Mouse (Mus musculus) midbrain, embryonic 12.5 days (tissue): Measurements from ENCODE around the gene Dlgap4. TPM values are rescaled to one million over a fixed set of nuclear protein-coding genes. Genes with fewer than 3 reads are reported as not detected.

Experiments used
- ATAC-seq: fragments of 200-750 bp; cut with Nextera tagmentation; 2 replicates; pipeline ENCODE4 v1.8.0; 2017; ENCODE audit warnings: low read depth, moderate TSS enrichment, moderate library complexity; ENCODE audit not compliant: low FRiP score
- H3K27ac ChIP-seq: fragments of 300-500 bp; sonication (generic); replicated peaks from 2 replicates; pipeline ENCODE4 v1.5.1; 2016; ENCODE audit warnings: mild to moderate bottlenecking
- H3K27me3 ChIP-seq: fragments of 300-500 bp; sonication (generic); 2 replicates; pipeline ENCODE4 v1.6.1; 2016; ENCODE audit warnings: mild to moderate bottlenecking
- H3K36me3 ChIP-seq: fragments of 300-500 bp; sonication (generic); 2 replicates; pipeline ENCODE4 v1.6.1; 2016
- H3K4me1 ChIP-seq: fragments of 300-500 bp; sonication (generic); 2 replicates; pipeline ENCODE4 v1.6.1; 2016
- H3K4me2 ChIP-seq: fragments of 300-500 bp; sonication (generic); replicated peaks from 2 replicates; pipeline ENCODE4 v1.6.1; 2016; ENCODE audit warnings: mild to moderate bottlenecking, moderate library complexity
- H3K4me3 ChIP-seq: fragments of 300-500 bp; sonication (generic); 2 replicates; pipeline ENCODE4 v1.5.1; 2016; ENCODE audit warnings: mild to moderate bottlenecking
- H3K9ac ChIP-seq: fragments of 300-500 bp; sonication (generic); replicated peaks from 2 replicates; pipeline ENCODE4 v1.6.1; 2016; ENCODE audit warnings: mild to moderate bottlenecking, moderate library complexity
- H3K9me3 ChIP-seq: fragments of 300-500 bp; sonication (generic); 2 replicates; pipeline ENCODE4 v1.6.1; 2016; ENCODE audit warnings: mild to moderate bottlenecking
- WGBS: fragments of 180-500 bp; shearing (Covaris S2); methylation state at CpG from one replicate; pipeline ENCODE4 v1.1.7; 2016; 5-methylcytosine and 5-hydroxymethylcytosine counted together
- polyA plus RNA-seq: library from polyadenylated mRNA; unstranded; fragments of >200 nt; fragmentation: Nextera tagmentation; extraction: Ambion mirVana; gene quantifications from 2 replicates; pipeline ENCODE4 v1.2.1, GENCODE M21; 2016

Gene Dlgap4
- polyA plus RNA-seq, 1 experiment from 2014 or later: 190 TPM

DNA sequence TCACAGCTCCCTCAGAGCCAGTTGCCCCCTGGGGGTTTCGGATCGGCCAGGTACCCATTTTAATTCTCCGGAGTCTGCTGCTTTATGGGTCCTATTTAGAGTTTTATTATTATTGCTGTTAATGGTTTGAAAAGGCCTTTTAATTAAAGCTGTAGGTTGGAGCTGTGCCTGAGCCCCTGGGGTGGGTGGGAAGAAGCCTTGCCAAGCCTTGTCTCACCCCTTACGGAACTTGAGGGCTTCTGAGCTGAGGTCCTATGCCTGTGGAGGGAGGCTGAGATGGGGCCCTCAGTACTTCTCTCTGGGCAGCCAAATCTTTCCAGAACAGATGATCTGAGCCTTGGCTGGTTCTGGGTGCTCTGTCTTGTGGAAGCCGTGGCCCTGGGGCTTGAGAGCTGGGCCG is 31.6 kb downstream of the Dlgap4 start:
- Histone ChIP-seq H3K27ac (no peak overlapping the region), H3K9me3 (no peaks in the 10 kb centered on the region), H3K27me3 (peaks cover 13% of the 10 kb centered on the region; the same call in 1 of the 2 replicates), H3K4me1 (peaks cover 9% of the 10 kb centered on the region), H3K4me3 (no peak overlapping the region), H3K36me3 (no peaks in the 10 kb centered on the region), H3K9ac (no peak overlapping the region), H3K4me2 (no peak overlapping the region)
- 70% methylated on average over 6 of the region's 6 CpGs for WGBS
- no peak for ATAC-seq

DNA sequence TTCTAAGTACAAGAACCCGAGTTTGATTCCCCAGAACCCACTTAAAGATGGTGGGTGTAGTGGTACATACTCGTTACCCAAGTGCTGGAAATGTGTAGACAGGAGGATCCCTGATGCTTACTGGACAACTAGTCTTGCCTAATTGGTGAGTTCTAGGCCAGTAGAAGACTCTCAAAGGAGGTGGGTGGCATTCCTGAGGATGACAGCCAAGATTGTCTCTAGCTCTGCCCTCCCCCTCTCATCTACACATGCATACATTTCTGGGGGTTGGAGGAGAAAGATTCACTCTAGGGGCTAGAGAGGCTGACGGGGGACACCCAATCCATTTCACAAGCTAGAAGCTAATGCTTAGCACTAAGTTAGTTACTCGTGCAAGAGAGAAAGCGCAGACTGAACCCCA is 33.4 kb downstream of the Dlgap4 start:
- Histone ChIP-seq H3K9ac (no peak overlapping the region), H3K4me2 (no peak overlapping the region), H3K27ac (no peak overlapping the region), H3K36me3 (no peaks in the 10 kb centered on the region), H3K9me3 (no peaks in the 10 kb centered on the region), H3K4me1 (peaks cover 9% of the 10 kb centered on the region), H3K4me3 (no peak overlapping the region), H3K27me3 (peaks cover 18% of the 10 kb centered on the region; the same call in 1 of the 2 replicates)
- ATAC-seq: no peak
- 83% methylated on average over 5 of the region's 5 CpGs for WGBS

DNA sequence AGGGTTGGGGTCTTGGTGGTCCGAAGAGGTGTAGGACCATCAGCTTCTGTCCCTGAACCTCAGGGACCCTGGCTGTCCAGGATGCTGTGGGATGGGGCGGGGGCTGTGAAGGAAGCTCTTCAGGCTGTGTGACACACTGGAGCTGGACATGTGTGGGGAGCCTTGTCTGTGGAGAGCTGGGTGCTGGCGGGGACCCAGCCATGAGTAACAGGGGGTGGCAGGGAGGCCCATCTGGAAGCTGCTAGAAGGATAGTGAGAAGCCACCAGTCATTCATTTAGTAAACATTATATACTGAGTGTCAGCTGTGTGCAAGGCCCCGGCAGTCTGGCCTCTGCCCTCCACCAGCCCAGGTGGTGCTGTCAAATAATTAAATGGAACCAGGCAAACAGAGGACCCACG is 34.5 kb downstream of the Dlgap4 start:
- Histone ChIP-seq H3K9ac (no peak overlapping the region), H3K27me3 (peaks cover 14% of the 10 kb centered on the region; the same call in 1 of the 2 replicates), H3K4me1 (peaks cover 9% of the 10 kb centered on the region), H3K4me3 (no peak overlapping the region), H3K9me3 (no peaks in the 10 kb centered on the region), H3K4me2 (no peak overlapping the region), H3K36me3 (no peaks in the 10 kb centered on the region), H3K27ac (no peak overlapping the region)
- WGBS: 76% methylated on average over 5 of the region's 5 CpGs
- no peak for ATAC-seq

DNA sequence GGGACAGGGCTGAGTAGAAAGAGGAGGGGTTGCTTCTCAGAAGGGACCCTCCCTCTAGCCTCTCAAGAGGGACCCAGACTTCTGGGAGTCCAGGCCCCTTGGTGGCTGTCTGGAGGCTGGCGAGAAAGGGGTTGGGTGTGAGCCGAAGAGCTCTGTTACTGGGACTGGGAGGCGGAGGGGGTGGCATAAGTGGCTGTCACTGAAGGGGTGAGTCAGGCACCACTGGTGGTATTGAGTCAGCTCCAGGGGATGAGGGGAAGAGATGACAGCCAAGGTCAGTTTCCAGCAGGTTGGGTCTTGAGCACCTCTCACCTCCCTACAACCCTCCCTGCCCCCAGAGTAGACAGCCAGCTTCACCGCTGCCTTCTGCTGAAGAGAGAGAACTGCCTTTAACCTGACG is 35.9 kb downstream of the Dlgap4 start:
- no peaks in the 10 kb centered on the region for H3K9me3 ChIP-seq
- WGBS: 83% methylated on average over 5 of the region's 5 CpGs
- H3K27me3 ChIP-seq: peaks cover 12% of the 10 kb centered on the region; the same call in 1 of the 2 replicates
- no peak overlapping the region for H3K4me2 ChIP-seq
- H3K36me3 ChIP-seq: no peaks in the 10 kb centered on the region
- no peak for ATAC-seq
- H3K4me1 ChIP-seq: peaks cover 4% of the 10 kb centered on the region
- no peak overlapping the region for H3K27ac ChIP-seq
- H3K4me3 ChIP-seq: no peak overlapping the region
- H3K9ac ChIP-seq: no peak overlapping the region

DNA sequence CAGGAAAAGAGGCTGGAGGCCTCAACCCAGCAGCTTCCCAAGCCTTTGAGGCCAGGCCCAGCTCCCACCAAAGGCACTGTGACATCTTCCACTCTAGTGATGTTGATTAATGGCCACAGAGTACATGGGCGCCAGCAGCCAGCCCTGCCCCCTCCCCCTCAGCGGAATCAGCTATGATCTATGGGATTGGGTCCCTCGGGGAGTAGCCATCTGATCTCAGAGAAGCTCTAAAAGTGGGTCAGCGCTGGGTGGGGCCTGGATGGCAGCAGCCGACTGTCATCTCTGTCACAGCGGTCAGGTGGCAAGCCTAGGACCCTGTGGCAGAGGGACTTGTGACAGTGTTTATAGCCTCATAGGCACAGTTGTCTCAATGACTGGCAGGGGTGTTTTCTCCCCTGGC is 37.5 kb downstream of the Dlgap4 start:
- H3K9ac ChIP-seq: no peak overlapping the region
- H3K9me3 ChIP-seq: no peaks in the 10 kb centered on the region
- no peak overlapping the region for H3K4me3 ChIP-seq
- no peaks in the 10 kb centered on the region for H3K36me3 ChIP-seq
- peaks cover 2% of the 10 kb centered on the region; the same call in 1 of the 2 replicates for H3K4me1 ChIP-seq
- H3K27me3 ChIP-seq: 0 out of 2 replicates have a peak, but pooled peaks cover 6% of the 10 kb centered on the region
- no peak overlapping the region for H3K4me2 ChIP-seq
- 85% methylated on average over 6 of the region's 6 CpGs for whole genome bisulfite sequencing
- no peak for ATAC-seq
- no peak overlapping the region for H3K27ac ChIP-seq

DNA sequence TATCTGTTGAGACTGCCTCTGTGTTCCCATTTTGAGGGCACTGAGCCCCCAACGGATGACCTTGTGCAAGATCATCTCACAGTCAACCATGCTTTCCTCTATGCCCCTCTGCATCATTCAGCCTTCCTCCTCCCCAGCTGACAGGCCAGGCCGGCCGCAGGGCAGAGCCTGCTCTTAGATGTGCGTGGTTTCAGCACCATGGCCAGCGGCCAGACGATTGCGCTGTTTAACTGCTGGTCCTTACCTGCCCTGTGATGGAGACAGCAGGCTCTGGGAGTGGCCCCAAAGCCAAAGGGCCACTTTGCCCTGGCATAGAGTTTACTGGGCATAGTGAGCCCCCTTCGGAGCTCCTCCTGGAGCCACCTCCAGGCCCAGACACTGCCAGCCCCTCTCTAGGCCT is 39.3 kb downstream of the Dlgap4 start:
- H3K4me2 ChIP-seq: no peak overlapping the region
- H3K4me3 ChIP-seq: no peak overlapping the region
- 9% methylated on average over 8 of the region's 8 CpGs for WGBS
- 0 out of 2 replicates have a peak, but pooled peaks cover 6% of the 10 kb centered on the region for H3K27me3 ChIP-seq
- ATAC-seq: no peak
- H3K36me3 ChIP-seq: no peaks in the 10 kb centered on the region
- H3K4me1 ChIP-seq: no peaks in the 10 kb centered on the region
- H3K9ac ChIP-seq: no peak overlapping the region
- H3K27ac ChIP-seq: no peak overlapping the region
- no peaks in the 10 kb centered on the region for H3K9me3 ChIP-seq

DNA sequence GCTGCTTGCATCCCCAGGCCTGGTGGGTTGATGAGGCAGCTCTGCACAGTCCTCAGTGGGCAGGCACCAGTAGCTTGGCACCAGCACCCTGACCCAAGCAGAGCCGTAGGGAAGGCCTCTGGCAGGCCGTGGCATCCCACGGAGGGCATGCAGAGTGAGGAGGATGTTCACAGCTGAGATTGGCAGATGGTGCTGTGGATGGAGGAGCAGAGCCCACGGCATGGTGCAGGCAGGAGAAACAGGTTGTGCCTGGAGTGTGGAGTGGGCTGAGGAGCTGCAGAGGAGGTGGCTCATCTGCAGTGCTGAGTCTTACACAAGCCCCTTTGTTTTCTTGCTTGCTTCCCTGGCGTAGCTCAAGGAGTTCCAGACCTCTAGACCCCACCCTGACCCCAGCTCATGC is 40.6 kb downstream of the Dlgap4 start:
- 74% methylated on average over 5 of the region's 5 CpGs for WGBS
- Histone ChIP-seq H3K9me3 (no peaks in the 10 kb centered on the region), H3K4me3 (no peak overlapping the region), H3K27ac (no peak overlapping the region), H3K36me3 (no peaks in the 10 kb centered on the region), H3K4me2 (no peak overlapping the region), H3K9ac (no peak overlapping the region), H3K27me3 (0 out of 2 replicates have a peak, but pooled peaks cover 6% of the 10 kb centered on the region), H3K4me1 (no peaks in the 10 kb centered on the region)
- ATAC-seq: no peak

DNA sequence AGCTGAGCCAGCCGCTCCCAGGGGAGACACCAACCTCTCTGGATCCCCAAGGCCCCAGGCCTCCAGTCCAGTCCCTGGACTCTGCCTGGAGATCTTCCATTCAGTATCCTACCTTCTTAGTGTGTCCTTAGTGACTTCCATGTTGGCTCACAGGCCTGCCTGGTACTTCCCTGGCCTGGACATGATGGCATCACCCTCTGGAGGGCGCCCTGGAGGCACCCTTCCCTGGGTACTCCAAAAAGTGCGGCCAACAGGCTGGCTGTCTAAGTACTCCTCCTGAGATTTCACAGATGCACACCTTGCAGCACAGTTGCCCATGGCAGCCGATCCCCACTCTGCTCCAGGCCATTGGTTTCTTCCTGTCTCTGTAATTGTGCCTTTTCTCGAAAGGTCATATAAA is 42.1 kb downstream of the Dlgap4 start:
- H3K4me3 ChIP-seq: no peak overlapping the region
- 69% methylated on average over 5 of the region's 5 CpGs for WGBS
- no peak overlapping the region for H3K4me2 ChIP-seq
- no peaks in the 10 kb centered on the region for H3K9me3 ChIP-seq
- H3K9ac ChIP-seq: no peak overlapping the region
- no peak for ATAC-seq
- H3K36me3 ChIP-seq: no peaks in the 10 kb centered on the region
- 0 out of 2 replicates have a peak, but pooled peaks cover 6% of the 10 kb centered on the region for H3K27me3 ChIP-seq
- no peak overlapping the region for H3K27ac ChIP-seq
- no peaks in the 10 kb centered on the region for H3K4me1 ChIP-seq

DNA sequence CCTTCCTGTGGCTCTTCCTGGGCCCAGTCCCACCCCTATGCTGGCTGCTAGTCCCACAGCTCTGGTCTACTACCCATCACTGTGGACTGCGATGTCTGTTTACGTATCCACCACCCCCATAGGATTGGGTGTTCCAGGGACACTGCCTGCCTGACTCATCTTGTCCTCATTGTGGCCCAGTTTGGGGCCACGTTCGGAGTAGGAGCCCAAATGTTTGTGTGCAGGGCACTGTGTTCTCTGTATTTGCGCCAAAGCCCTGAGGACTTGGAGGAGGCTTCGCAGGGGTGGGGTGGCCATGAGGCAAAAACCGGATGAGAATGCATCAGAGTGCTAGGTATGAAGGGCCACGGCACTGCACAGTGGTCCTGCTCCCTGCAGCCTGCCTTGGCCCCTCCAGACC is 44.0 kb downstream of the Dlgap4 start:
- H3K4me1 ChIP-seq: no peaks in the 10 kb centered on the region

DNA sequence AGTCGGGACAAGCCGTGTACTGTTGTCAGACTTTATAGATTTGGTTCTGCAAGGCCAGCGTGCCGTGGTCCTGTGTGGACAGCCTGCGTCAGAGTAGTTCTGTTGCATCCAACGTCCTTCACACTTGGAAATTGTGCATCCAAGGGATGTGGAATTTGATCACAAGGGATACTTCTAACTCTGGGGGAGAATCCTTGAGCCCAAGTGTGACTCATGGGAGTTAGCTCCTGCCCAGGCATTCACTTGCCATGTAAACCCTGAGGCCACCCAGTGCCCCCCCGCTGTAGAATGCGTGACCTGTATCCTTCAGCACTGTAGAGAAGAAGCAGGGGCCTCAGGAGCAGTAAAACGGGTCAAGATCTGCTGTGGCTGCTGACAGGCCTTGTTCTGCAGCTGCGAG is 44.7 kb downstream of the Dlgap4 start:
- 88% methylated on average over 10 of the region's 10 CpGs for WGBS
- Histone ChIP-seq H3K4me1 (no peaks in the 10 kb centered on the region), H3K9me3 (no peaks in the 10 kb centered on the region), H3K4me2 (no peak overlapping the region), H3K27ac (no peak overlapping the region), H3K9ac (no peak overlapping the region), H3K27me3 (no peaks in the 10 kb centered on the region; the same call in 1 of the 2 replicates), H3K4me3 (no peak overlapping the region), H3K36me3 (no peaks in the 10 kb centered on the region)
- no peak for ATAC-seq

More for the DNA sequence above, 44.0 kb downstream of the Dlgap4 start:
- Histone ChIP-seq H3K36me3 (no peaks in the 10 kb centered on the region), H3K9ac (no peak overlapping the region), H3K9me3 (no peaks in the 10 kb centered on the region), H3K4me2 (no peak overlapping the region), H3K27me3 (no peaks in the 10 kb centered on the region; the same call in 1 of the 2 replicates), H3K27ac (no peak overlapping the region), H3K4me3 (no peak overlapping the region)
- no peak for ATAC-seq
- 94% methylated on average over 8 of the region's 8 CpGs for WGBS

DNA sequence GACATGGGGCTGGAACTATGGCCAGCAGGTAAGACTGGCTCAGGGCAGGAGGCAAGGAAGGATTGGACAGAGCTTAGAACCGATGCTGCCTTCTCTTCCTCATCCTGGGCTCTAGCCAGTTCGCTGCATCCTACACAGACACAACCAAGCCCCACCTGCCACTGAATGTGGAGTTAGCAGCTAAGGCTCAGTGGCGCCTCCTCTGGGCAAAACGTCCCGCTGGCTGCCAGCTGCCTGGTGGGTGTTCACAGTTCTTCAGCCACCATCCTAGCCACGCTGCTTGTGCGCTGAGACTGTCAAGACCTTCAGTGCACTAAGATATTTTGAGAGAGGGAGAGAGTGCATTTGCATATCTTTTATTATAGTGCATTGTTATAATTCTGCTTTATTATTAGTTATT is 45.2 kb downstream of the Dlgap4 start:
- H3K27me3 ChIP-seq: peaks cover 2% of the 10 kb centered on the region
- no peak overlapping the region for H3K27ac ChIP-seq
- H3K4me3 ChIP-seq: no peak overlapping the region
- WGBS: 58% methylated on average over 7 of the region's 7 CpGs
- no peaks in the 10 kb centered on the region for H3K36me3 ChIP-seq
- no peak for ATAC-seq
- no peak overlapping the region for H3K4me2 ChIP-seq
- H3K4me1 ChIP-seq: no peaks in the 10 kb centered on the region; the same call in 1 of the 2 replicates
- no peaks in the 10 kb centered on the region for H3K9me3 ChIP-seq
- no peak overlapping the region for H3K9ac ChIP-seq

DNA sequence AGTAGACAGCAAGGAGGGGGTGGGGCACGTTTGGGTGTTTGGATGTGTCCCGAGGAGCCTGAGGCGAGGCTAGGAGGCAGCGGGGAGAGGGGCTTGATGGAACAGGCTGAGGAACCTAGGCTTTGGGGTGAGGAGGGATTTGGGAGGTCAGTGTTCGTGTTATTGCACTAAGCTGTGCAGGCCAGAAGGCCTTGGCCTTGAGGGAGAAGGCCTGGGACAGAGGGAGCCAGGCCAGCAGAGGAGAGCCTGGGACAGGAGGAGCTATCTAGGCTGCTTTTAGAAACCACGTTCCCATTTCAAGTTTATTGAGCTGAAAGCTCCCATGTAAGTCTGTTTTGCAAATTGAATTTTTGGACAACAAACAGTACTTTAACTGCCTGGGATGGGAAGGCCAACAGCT is 46.5 kb downstream of the Dlgap4 start:
- 75% methylated on average over 6 of the region's 6 CpGs for whole genome bisulfite sequencing
- no peak for ATAC-seq
- Histone ChIP-seq H3K4me3 (no peak overlapping the region), H3K27ac (no peak overlapping the region), H3K27me3 (peaks cover 11% of the 10 kb centered on the region), H3K4me1 (peaks cover 10% of the 10 kb centered on the region), H3K4me2 (no peak overlapping the region), H3K9me3 (no peaks in the 10 kb centered on the region), H3K36me3 (no peaks in the 10 kb centered on the region), H3K9ac (no peak overlapping the region)

DNA sequence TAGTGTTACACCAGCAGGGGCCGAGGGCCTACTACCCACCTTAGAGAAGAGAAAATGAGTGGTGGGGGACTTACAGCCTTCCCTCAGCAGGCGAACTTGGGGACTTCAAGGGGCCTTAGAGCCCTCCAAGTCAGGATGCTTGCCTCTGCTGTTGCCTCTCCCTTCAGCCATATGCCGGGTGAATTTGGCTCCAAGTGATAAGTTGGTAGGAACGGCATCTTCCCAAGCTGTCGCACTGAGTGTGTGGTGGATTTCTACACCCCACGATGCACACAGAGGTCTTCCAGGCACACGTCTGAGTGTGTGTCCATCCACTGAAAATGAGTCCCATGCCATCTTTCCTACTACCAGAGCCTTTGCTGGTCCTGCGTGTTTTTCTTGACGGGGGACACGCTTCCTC is 49.7 kb downstream of the Dlgap4 start:
- Histone ChIP-seq H3K36me3 (no peaks in the 10 kb centered on the region), H3K27me3 (peaks cover 11% of the 10 kb centered on the region), H3K4me1 (peaks cover 23% of the 10 kb centered on the region), H3K4me3 (no peak overlapping the region), H3K27ac (no peak overlapping the region), H3K9me3 (no peaks in the 10 kb centered on the region), H3K9ac (no peak overlapping the region), H3K4me2 (no peak overlapping the region)
- no peak for ATAC-seq
- 84% methylated on average over 10 of the region's 10 CpGs for WGBS
